Mouse (Mus musculus) fat pad, adult 2 months (tissue): ENCODE data around the gene Slc38a5.
"Not testable (repeated sequence)": the region's sequence is repeated elsewhere in the genome, so short reads cannot be mapped to it uniquely, and the experiment has no call there.

ENCODE experiments used
- DNase-seq: peaks from one replicate; pipeline ENCODE4 v3.0.0-alpha.2; 2011; ENCODE audit warnings: low read depth, low spot score; ENCODE audit errors: extremely low read depth

Slc38a5 gene

GRCm38 (mm10) chrX:8309302-8309701 lies 38.4 kb downstream of the Slc38a5 start:
- no peak for DNase-seq

DNA sequence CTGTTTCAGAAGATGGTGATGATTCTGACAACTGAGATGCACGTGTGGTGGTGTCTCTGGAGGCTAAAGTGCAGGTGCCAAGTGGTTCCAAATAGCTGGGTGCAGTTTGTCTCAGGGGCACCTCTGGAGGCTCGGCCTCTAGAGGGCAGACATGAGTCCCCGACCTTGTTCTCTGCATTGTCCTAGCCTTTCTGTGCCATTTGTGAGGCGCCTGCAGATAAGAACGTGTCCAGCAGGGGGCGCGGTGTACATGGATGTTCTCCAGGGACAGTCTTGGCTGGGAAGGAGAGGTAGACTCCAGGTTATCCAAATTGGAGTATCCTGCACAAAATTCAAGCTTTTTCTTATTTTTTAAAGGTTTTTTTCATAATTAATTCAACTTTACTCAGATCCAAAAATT lies 44.0 kb downstream of the Slc38a5 start:
- DNase-seq, result not testable (repeated sequence)

- no peak for DNase-seq
Observed at GRCm38 (mm10) chrX:8327124-8327523, 56.2 kb downstream of the Slc38a5 start, which contains the start of gene Ssxb10. Gene Ssxb10 (plus strand): TSS chrX:8327424.
